Mouse (Mus musculus): ENCODE measurements around the gene Pphln1. TPM values are rescaled to one million over a fixed set of nuclear protein-coding genes. Genes with fewer than 3 reads are reported as not detected.
"Not testable (repeated sequence)": the region's sequence is repeated elsewhere in the genome, so short reads cannot be mapped to it uniquely, and the experiment has no call there.

The Pphln1 gene
- polyA plus RNA-seq (2016; fragmentation: Nextera tagmentation; extraction: Ambion mirVana), result 52.1 TPM in 2 replicates

GRCm38 (mm10) chr15:93397826-93398698, at the start of gene Pphln1, which contains the start of gene Zcrb1:
Gene Pphln1 (plus strand): TSS chr15:93398350.
Gene Zcrb1 (minus strand): TSS chr15:93398334.
- Histone ChIP-seq H3K4me1 (replicated peaks) (peaks cover 31% of the 10 kb centered on the region), H3K27ac (ENCODE audit: poor library complexity, severe bottlenecking) (peak within 1 kb of the TSS; percentile 80), H3K36me3 (peaks cover 17% of the 10 kb centered on the region), H3K27me3 (replicated peaks) (no peaks in the 10 kb centered on the region), H3K9me3 (replicated peaks) (no peaks in the 10 kb centered on the region), H3K4me2 (peak within 1 kb of the TSS; percentile 80), H3K4me3 (peak within 1 kb of the TSS; percentile 85), H3K9ac (peak within 1 kb of the TSS; percentile 89)
- WGBS, result under 1% methylated on average over 97 of the region's 100 CpGs
- ATAC-seq (ENCODE audit: insufficient number of reproducible peaks, low FRiP score), result peak; percentile 93

DNA sequence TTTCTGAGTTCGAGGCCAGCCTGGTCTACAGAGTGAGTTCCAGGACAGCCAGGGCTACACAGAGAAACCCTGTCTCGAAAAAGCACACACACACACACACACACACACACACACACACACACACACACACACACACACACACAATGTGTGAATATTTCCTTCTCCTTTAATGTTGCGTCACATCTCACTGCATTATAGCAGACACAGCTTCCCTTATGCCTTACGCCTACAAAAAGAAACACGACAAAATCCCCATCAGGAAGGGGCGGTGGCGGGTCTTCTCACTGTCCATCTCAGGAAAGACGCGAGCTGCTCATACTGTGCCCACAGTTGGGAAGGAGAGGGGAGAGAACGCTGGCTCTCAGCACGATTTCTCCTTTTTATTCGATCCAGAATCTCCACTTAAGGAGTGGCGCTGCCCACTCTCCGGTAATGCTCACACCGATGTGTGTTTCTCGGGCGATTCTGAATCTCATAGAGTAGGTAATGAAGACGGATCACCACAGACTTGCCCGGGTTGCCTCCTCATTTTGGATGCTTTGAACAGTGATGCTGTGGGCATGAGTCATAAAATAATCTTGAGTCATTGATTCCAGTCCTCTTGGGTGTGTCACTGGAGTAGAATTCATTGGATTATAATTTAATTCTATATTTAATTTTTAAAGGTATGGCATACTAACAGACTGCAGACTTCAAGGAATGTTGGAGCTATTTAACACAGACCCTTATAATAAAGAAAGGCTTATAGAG, 39.6 kb upstream of the Pphln1 start:
- Histone ChIP-seq H3K4me1 (replicated peaks) (no peaks in the 10 kb centered on the region), H3K27me3 (replicated peaks) (no peaks in the 10 kb centered on the region), H3K4me3 (no peak overlapping the region), H3K27ac (ENCODE audit: poor library complexity, severe bottlenecking) (no peak overlapping the region), H3K9ac (no peak overlapping the region), H3K36me3 (no peaks in the 10 kb centered on the region), H3K4me2 (no peak overlapping the region), H3K9me3 (replicated peaks) (no peaks in the 10 kb centered on the region)
- ATAC-seq (ENCODE audit: insufficient number of reproducible peaks, low FRiP score), result no peak
- WGBS, result 89% methylated on average over 19 of the region's 19 CpGs

DNA sequence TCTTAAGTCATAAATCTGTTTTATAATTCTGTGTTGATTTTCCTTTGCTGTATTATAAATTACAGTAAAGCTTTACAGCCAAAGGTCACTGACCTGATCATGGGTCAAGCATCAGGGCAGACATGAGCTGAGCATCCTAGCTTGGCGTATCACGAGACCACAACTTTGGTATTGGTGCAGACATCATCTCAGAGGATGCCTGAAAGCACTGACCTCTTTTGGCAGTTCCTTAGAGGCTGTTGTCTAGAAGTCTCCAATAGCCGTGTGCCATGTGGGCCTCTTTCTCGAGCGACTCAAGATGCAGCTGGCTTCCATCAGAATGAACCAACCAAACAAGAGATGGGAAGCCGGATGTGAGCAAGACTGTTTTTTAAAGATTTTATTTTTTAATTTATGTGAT, 32.6 kb upstream of the Pphln1 start:
- Histone ChIP-seq H3K9ac (no peak overlapping the region), H3K36me3 (no peaks in the 10 kb centered on the region), H3K9me3 (replicated peaks) (no peaks in the 10 kb centered on the region), H3K4me3 (no peak overlapping the region), H3K4me2 (no peak overlapping the region), H3K4me1 (replicated peaks) (no peaks in the 10 kb centered on the region), H3K27ac (ENCODE audit: poor library complexity, severe bottlenecking) (no peak overlapping the region), H3K27me3 (replicated peaks) (no peaks in the 10 kb centered on the region)
- ATAC-seq (ENCODE audit: insufficient number of reproducible peaks, low FRiP score), result no peak
- 86% methylated on average over 6 of the region's 6 CpGs for WGBS

GRCm38 (mm10) chr15:93368558-93368957, 29.6 kb upstream of the Pphln1 start:
- no peak for ATAC-seq (ENCODE audit: insufficient number of reproducible peaks, low FRiP score)
- H3K9me3 ChIP-seq (replicated peaks), result no peaks in the 10 kb centered on the region
- no peaks in the 10 kb centered on the region for H3K36me3 ChIP-seq
- H3K9ac ChIP-seq, result no peak overlapping the region
- H3K27ac ChIP-seq (ENCODE audit: poor library complexity, severe bottlenecking), result no peak overlapping the region
- peak overlapping the region; percentile 17; the same call in 1 of the 2 replicates for H3K4me2 ChIP-seq
- no peaks in the 10 kb centered on the region for H3K4me1 ChIP-seq (replicated peaks)
- no peak overlapping the region for H3K4me3 ChIP-seq
- WGBS, result 63% methylated on average over 9 of the region's 9 CpGs
- no peaks in the 10 kb centered on the region for H3K27me3 ChIP-seq (replicated peaks)

GRCm38 (mm10) chr15:93371838-93372237, 26.3 kb upstream of the Pphln1 start:
- H3K36me3 ChIP-seq, result no peaks in the 10 kb centered on the region
- H3K27me3 ChIP-seq (replicated peaks), result no peaks in the 10 kb centered on the region
- no peaks in the 10 kb centered on the region; the same call in 1 of the 2 replicates for H3K4me1 ChIP-seq (replicated peaks)
- no peak overlapping the region for H3K27ac ChIP-seq (ENCODE audit: poor library complexity, severe bottlenecking)
- no peak overlapping the region for H3K4me3 ChIP-seq
- H3K9ac ChIP-seq, result no peak overlapping the region
- H3K4me2 ChIP-seq, result no peak overlapping the region
- 77% methylated on average over 2 of the region's 2 CpGs for WGBS
- H3K9me3 ChIP-seq (replicated peaks), result no peaks in the 10 kb centered on the region
- ATAC-seq (ENCODE audit: insufficient number of reproducible peaks, low FRiP score), result no peak

GRCm38 (mm10) chr15:93372525-93373119, 25.5 kb upstream of the Pphln1 start:
- H3K9ac ChIP-seq; H3K27me3 ChIP-seq (replicated peaks); H3K27ac ChIP-seq (ENCODE audit: poor library complexity, severe bottlenecking); H3K4me1 ChIP-seq (replicated peaks); H3K4me3 ChIP-seq; H3K9me3 ChIP-seq (replicated peaks); ATAC-seq (ENCODE audit: insufficient number of reproducible peaks, low FRiP score); H3K36me3 ChIP-seq; H3K4me2 ChIP-seq: not testable (repeated sequence)

DNA sequence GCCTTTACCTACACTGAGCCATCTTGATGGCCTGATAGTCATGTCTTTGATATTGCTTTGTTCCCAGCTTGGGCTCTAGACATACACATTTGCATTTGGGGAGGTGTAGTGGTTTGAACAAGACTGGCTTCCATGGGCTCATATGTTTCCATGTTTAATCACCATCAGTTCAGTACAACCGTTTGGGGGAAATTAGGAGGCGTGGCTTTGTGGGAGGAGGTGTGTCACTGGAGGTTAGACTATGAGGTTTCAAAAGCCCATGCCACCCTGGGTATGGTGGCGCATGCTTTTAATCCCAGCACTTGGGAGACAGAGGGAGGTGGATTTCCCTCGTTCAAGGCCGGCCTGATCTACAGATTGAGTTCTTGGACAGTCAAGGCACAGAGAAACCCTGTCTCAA, 22.5 kb upstream of the Pphln1 start:
- Histone ChIP-seq H3K9me3 (replicated peaks) (no peaks in the 10 kb centered on the region), H3K36me3 (no peaks in the 10 kb centered on the region), H3K27me3 (replicated peaks) (no peaks in the 10 kb centered on the region), H3K9ac (no peak overlapping the region), H3K27ac (ENCODE audit: poor library complexity, severe bottlenecking) (no peak overlapping the region), H3K4me2 (no peak overlapping the region), H3K4me3 (no peak overlapping the region), H3K4me1 (replicated peaks) (no peaks in the 10 kb centered on the region; the same call in 1 of the 2 replicates)
- WGBS, result 80% methylated on average over 5 of the region's 5 CpGs
- ATAC-seq (ENCODE audit: insufficient number of reproducible peaks, low FRiP score), result no peak

- WGBS, result 75% methylated on average over 3 of the region's 3 CpGs
- H3K4me3 ChIP-seq, result no peak overlapping the region
- ATAC-seq (ENCODE audit: insufficient number of reproducible peaks, low FRiP score), result no peak
- peaks cover 5% of the 10 kb centered on the region; the same call in 1 of the 2 replicates for H3K36me3 ChIP-seq
- H3K27ac ChIP-seq (ENCODE audit: poor library complexity, severe bottlenecking), result no peak overlapping the region
- H3K4me2 ChIP-seq, result no peak overlapping the region
- H3K9ac ChIP-seq, result no peak overlapping the region
- no peaks in the 10 kb centered on the region for H3K4me1 ChIP-seq (replicated peaks)
- no peaks in the 10 kb centered on the region for H3K27me3 ChIP-seq (replicated peaks)
- H3K9me3 ChIP-seq (replicated peaks), result 0 out of 2 replicates have a peak, but pooled peaks cover 8% of the 10 kb centered on the region
Measured at GRCm38 (mm10) chr15:93379177-93379576, 19.0 kb upstream of the Pphln1 start.

DNA sequence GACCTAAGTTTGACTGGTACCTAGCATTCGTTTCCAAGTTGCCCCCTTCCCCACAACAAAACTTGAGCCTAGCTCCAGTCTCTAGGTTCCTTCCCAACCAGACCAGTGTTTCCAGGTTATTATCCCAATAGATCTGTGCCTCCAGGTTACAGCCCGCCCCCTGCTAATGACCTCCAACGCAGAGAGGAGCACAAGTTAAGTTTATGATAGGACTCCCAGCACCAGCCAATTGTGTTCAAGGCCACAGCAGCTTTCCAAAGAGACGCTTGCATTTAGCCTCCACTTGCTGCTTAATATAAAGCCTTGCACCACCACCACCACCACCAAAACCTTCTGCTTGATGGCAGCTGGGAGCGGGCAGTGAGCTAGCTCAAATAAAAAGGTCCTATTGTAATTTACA, 16.8 kb upstream of the Pphln1 start:
- Histone ChIP-seq H3K4me1 (replicated peaks) (no peaks in the 10 kb centered on the region), H3K9ac (no peak overlapping the region), H3K27ac (ENCODE audit: poor library complexity, severe bottlenecking) (no peak overlapping the region), H3K36me3 (peaks cover 22% of the 10 kb centered on the region), H3K4me3 (no peak overlapping the region), H3K9me3 (replicated peaks) (0 out of 2 replicates have a peak, but pooled peaks cover 8% of the 10 kb centered on the region), H3K4me2 (no peak overlapping the region), H3K27me3 (replicated peaks) (no peaks in the 10 kb centered on the region)
- ATAC-seq (ENCODE audit: insufficient number of reproducible peaks, low FRiP score), result no peak
- 65% methylated on average over 5 of the region's 5 CpGs for WGBS

DNA sequence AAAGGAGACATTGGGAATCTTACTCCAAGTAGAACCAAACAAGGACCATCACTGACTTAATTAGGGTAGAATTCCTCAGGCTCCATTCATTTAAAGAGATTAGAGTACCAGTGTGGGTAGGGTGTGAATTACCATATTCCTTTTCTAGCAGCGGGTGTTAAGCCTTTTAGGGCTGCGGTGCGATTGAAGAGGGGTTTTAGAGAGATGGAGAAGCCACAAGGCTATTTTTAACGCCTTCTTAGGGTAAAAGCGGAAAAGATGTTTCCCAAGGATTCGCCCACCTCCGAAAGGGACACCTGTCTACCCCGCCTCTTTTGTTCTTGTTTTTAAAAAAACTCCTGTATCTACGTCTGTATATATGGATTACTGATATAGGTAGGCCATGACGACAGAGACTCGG, 881 bp upstream of the Pphln1 start:
- H3K9ac ChIP-seq, result peak overlapping the region; percentile 89
- WGBS, result 2% methylated on average over 11 of the region's 11 CpGs
- no peak overlapping the region for H3K27ac ChIP-seq (ENCODE audit: poor library complexity, severe bottlenecking)
- peaks cover 25% of the 10 kb centered on the region for H3K36me3 ChIP-seq
- peaks cover 31% of the 10 kb centered on the region for H3K4me1 ChIP-seq (replicated peaks)
- ATAC-seq (ENCODE audit: insufficient number of reproducible peaks, low FRiP score), result no peak
- H3K4me3 ChIP-seq, result peak overlapping the region; percentile 85
- no peaks in the 10 kb centered on the region for H3K9me3 ChIP-seq (replicated peaks)
- no peaks in the 10 kb centered on the region for H3K27me3 ChIP-seq (replicated peaks)
- peak overlapping the region; percentile 80 for H3K4me2 ChIP-seq

Measured in heart, embryonic 12.5 days (tissue).